Mouse (Mus musculus) limb, embryonic 14.5 days (tissue): Measurements from ENCODE around the gene Usp30. TPM values are rescaled to one million over a fixed set of nuclear protein-coding genes. Genes with fewer than 3 reads are reported as not detected.

Source experiments
- ATAC-seq: fragments of 200-750 bp; cut with Nextera tagmentation; 2 replicates; pipeline ENCODE4 v1.8.0; 2017; ENCODE audit warnings: low read depth, moderate number of reproducible peaks, moderate TSS enrichment; ENCODE audit not compliant: low FRiP score
- DNase-seq: peaks from one replicate; pipeline ENCODE4 v3.0.0-alpha.2; 2015; ENCODE audit warnings: low spot score
- H3K27ac ChIP-seq: fragments of 300-500 bp; sonication (generic); replicated peaks from 2 replicates; pipeline ENCODE4 v1.5.1; 2014; ENCODE audit warnings: low read depth, mild to moderate bottlenecking, low read length, moderate library complexity, mixed read lengths
- H3K27me3 ChIP-seq: fragments of 300-500 bp; sonication (generic); 2 replicates; pipeline ENCODE4 v1.6.1; 2014; ENCODE audit warnings: low read length, mixed read lengths; ENCODE audit not compliant: control insufficient read depth, insufficient read depth
- H3K36me3 ChIP-seq: fragments of 300-500 bp; sonication (generic); 2 replicates; pipeline ENCODE4 v1.6.1; 2014; ENCODE audit warnings: mild to moderate bottlenecking, low read length, moderate library complexity, mixed read lengths; ENCODE audit not compliant: control insufficient read depth, insufficient read depth
- H3K4me1 ChIP-seq: fragments of 300-500 bp; sonication (generic); 2 replicates; pipeline ENCODE4 v1.6.1; 2014; ENCODE audit warnings: antibody characterized with exemption, low read length, mixed read lengths; ENCODE audit not compliant: control insufficient read depth, insufficient read depth
- H3K4me2 ChIP-seq: fragments of 300-500 bp; sonication (generic); replicated peaks from 2 replicates; pipeline ENCODE4 v1.6.1; 2014; ENCODE audit warnings: low read depth, mild to moderate bottlenecking, low read length, moderate library complexity; ENCODE audit not compliant: severe bottlenecking
- H3K4me3 ChIP-seq: fragments of 300-500 bp; sonication (generic); replicated peaks from 2 replicates; pipeline ENCODE4 v1.5.1; 2014; ENCODE audit warnings: low read length
- H3K9ac ChIP-seq: fragments of 300-500 bp; sonication (generic); 2 replicates; pipeline ENCODE4 v1.6.1; 2014; ENCODE audit warnings: mild to moderate bottlenecking, low read depth, low read length, moderate library complexity; ENCODE audit not compliant: severe bottlenecking
- H3K9me3 ChIP-seq: fragments of 300-500 bp; sonication (generic); 2 replicates; pipeline ENCODE4 v1.6.1; 2016; ENCODE audit warnings: low read length; ENCODE audit not compliant: control insufficient read depth
- POLR2A ChIP-seq: fragments of 200-500 bp; IDR thresholded peaks from 2 replicates; pipeline ENCODE4 v1.8.0; 2012; ENCODE audit warnings: inconsistent platforms, mild to moderate bottlenecking, moderate library complexity, borderline replicate concordance; ENCODE audit not compliant: insufficient read depth, insufficient read length; ENCODE audit errors: extremely low read depth
- WGBS: fragments of 180-500 bp; shearing (Covaris S2); extraction: QIAGEN DNeasy Blood & Tissue Kit; methylation state at CpG from one replicate; pipeline ENCODE4 v1.1.7; 2014; 5-methylcytosine and 5-hydroxymethylcytosine counted together
- polyA plus RNA-seq, 2 experiments: library from polyadenylated mRNA; depleted of rRNA in 1 of 2; stranded (reverse) in 1 of 2; unstranded in 1 of 2; fragments of >200 nt; fragmentation: Nextera tagmentation in 1 of 2; extraction: Ambion mirVana in 1 of 2; gene quantifications; 2 replicates each; pipeline versions ENCODE4 v1.2.1 to v1.2.3; 2012 to 2014

The Usp30 gene
- polyA plus RNA-seq, 2 experiments = 11.4 to 29.0 TPM

DNA sequence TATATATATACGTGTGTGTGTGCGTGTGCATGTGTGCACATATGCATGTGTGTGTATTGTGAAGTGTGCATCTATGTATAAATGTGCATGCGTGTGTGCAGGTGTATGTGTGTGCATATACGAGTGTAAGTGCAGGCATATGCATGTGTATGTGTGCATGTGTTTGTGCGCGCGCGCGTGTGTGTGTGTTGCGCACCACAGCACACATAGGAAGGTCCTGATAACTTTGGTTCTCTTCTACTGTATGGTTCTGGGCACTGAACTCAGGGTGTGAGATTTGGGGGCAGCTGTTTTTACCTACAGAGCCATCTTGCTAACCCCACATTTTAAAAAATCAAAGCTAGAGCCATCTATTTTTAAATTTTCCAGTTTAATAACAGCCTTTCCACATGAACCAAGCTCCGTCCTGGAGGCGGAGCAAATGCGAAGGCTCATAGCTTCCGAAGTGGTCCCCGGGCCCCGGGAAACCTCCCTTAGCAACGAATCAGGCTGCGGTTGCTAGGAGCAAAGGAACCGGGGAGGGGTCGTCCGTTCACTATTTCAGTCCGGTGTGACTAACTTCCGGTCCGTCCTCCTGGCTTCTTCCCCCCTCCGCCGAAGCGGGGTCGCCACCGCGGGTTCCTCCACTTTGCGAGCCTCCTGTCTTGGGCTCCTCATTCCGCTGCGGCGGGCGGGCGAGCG is 34.6 kb downstream of the Usp30 start:
- peak overlapping the region; percentile 87 for H3K4me3 ChIP-seq
- H3K9ac ChIP-seq = peak overlapping the region; percentile 92
- peak overlapping the region; percentile 89 for H3K4me2 ChIP-seq
- H3K27ac ChIP-seq = peak overlapping the region; percentile 61; the same call in 1 of the 2 replicates
- WGBS = 8% methylated on average over 34 of the region's 37 CpGs
- H3K9me3 ChIP-seq = no peaks in the 10 kb centered on the region
- no peak for TF ChIP-seq POLR2A
- peak; percentile 94 for ATAC-seq
- no peaks in the 10 kb centered on the region for H3K27me3 ChIP-seq
- peaks cover 12% of the 10 kb centered on the region; the same call in 1 of the 2 replicates for H3K36me3 ChIP-seq
- peaks cover 7% of the 10 kb centered on the region for H3K4me1 ChIP-seq
- peak; percentile 96 for DNase-seq

DNA sequence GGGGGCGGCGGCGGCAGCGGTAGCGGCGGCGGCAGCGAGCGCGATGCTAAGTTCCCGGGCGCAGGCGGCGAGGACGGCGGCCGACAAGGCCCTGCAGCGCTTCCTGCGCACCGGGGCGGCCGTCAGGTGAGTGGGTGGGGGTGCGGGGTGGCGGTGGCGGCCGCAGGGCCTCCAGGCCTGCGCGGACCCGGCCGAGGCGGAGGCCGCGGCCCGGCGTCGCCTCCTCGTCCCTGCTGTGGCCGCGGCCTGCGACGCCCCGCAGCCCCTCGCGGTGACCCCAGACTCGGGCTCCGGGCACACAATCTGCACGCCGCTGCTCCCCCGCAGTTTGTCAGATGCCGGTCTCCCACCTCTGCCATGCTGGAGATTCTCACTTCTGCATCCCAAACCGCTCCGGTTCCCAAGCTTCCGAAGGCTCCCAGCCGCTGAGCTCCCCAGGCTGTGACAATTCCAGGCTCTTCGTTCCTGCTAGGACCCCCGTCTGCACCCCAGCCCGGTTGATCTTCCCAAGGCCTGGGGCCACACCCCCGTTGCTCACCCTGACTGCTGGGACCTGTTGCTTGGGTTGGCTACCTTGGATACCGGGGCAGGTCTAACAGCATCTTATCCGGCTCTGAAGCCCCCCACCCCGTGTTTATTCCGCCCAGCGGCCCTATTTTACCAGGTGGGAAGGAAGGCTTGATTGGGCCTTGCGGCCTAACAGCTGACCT is 35.3 kb downstream of the Usp30 start:
- Histone ChIP-seq H3K9ac (peak overlapping the region; percentile 92), H3K36me3 (peaks cover 13% of the 10 kb centered on the region), H3K4me1 (peaks cover 7% of the 10 kb centered on the region), H3K4me2 (peak overlapping the region; percentile 89), H3K27me3 (no peaks in the 10 kb centered on the region), H3K27ac (peak overlapping the region; percentile 61; the same call in 1 of the 2 replicates), H3K9me3 (no peaks in the 10 kb centered on the region), H3K4me3 (peak overlapping the region; percentile 87)
- WGBS = 6% methylated on average over 31 of the region's 64 CpGs
- DNase-seq = no peak
- ATAC-seq = peak; percentile 64
- no peak for TF ChIP-seq POLR2A

DNA sequence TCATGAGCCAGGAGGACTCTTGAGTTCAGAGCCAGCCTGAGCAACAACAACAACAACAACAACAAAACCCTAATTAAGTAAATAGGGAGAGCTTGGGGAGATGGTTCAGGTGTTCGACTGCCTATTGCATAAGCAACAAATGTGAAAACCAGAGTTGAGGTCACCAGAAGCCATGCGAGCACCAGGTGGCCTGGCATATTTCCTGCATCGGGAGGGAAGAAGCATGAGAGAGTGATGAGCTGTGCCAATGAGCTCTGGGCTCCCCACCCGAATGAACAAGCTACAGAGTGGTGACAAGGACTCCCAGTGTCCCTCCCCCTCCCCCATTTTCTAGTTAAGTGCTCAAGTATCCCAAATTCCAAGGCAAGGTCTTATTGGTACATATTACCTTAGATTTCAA is 36.6 kb downstream of the Usp30 start:
- Histone ChIP-seq H3K27ac (no peak overlapping the region), H3K4me1 (peaks cover 7% of the 10 kb centered on the region), H3K4me3 (no peak overlapping the region), H3K36me3 (peaks cover 26% of the 10 kb centered on the region), H3K4me2 (no peak overlapping the region), H3K9me3 (no peaks in the 10 kb centered on the region), H3K27me3 (no peaks in the 10 kb centered on the region), H3K9ac (no peak overlapping the region)
- no peak for TF ChIP-seq POLR2A
- no peak for DNase-seq
- no peak for ATAC-seq
- WGBS = 94% methylated on average over 4 of the region's 4 CpGs

DNA sequence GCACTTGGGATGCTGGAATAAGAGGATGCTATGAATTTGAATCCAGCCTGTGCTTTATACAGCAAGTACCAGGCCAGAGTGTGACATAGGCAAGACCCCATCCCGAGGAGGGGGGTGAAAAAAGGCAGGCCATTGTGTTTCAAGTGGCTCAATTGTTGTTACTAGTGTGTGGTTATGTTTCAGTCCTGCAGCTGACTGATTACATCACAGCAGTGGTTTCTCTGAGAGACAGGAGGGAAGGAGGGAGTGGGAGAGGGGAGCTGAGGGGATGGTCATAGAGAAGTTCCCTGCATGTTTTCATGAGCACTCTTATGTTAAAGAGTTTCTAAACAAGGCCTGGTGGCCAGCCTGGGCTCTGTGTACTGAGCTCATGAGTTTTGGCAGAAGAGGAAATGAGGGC is 37.5 kb downstream of the Usp30 start:
- Histone ChIP-seq H3K27ac (no peak overlapping the region), H3K27me3 (no peaks in the 10 kb centered on the region), H3K9me3 (no peaks in the 10 kb centered on the region), H3K4me3 (no peak overlapping the region), H3K4me2 (no peak overlapping the region), H3K9ac (no peak overlapping the region), H3K36me3 (peaks cover 33% of the 10 kb centered on the region), H3K4me1 (peaks cover 7% of the 10 kb centered on the region)
- TF ChIP-seq POLR2A = no peak
- DNase-seq (no peak), ATAC-seq (no peak)
- 85% methylated on average over 1 of the region's 1 CpGs for WGBS

DNA sequence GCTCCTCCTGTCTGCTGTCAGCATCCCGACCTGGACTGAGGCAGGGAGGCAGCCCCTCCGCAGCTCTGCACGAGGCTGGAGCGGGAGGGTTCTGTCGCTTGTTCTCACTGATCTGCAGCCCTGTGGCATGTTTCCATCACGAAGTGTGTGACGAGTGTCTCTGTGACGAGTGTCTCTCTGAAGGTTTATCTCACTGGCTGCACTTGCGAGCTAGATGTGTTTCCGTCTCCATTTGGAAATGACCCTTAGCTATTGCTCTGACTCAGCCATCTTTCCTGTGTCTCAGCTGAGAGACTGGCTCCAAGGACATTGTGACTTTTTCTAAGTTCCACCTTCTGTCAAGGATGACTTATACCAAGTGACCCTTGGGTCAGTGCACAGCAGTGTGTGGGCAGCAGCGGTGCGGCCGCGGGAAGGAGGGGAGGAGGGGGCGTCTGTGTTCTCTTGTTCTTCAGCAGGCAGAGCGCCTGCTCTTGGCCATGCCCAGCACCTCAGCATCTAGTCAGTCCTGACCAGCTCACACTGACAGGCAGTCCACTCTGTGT is 41.2 kb downstream of the Usp30 start:
- ATAC-seq (no peak), DNase-seq (no peak)
- TF ChIP-seq POLR2A = no peak
- H3K4me1 ChIP-seq = no peaks in the 10 kb centered on the region; the same call in 1 of the 2 replicates
- no peak overlapping the region for H3K27ac ChIP-seq
- no peak overlapping the region for H3K4me3 ChIP-seq
- no peak overlapping the region for H3K4me2 ChIP-seq
- 79% methylated on average over 16 of the region's 16 CpGs for whole genome bisulfite sequencing
- H3K36me3 ChIP-seq = peaks cover 67% of the 10 kb centered on the region
- no peak overlapping the region for H3K9ac ChIP-seq
- no peaks in the 10 kb centered on the region for H3K27me3 ChIP-seq
- no peaks in the 10 kb centered on the region for H3K9me3 ChIP-seq
